Mouse (Mus musculus) skeletal muscle tissue, adult 2 months (tissue): ENCODE results near the gene Sox30.

Experiments
- DNase-seq: peaks from one replicate; pipeline ENCODE4 v3.0.0-alpha.2; 2012; ENCODE audit warnings: low read depth, low spot score

The Sox30 gene

DNA sequence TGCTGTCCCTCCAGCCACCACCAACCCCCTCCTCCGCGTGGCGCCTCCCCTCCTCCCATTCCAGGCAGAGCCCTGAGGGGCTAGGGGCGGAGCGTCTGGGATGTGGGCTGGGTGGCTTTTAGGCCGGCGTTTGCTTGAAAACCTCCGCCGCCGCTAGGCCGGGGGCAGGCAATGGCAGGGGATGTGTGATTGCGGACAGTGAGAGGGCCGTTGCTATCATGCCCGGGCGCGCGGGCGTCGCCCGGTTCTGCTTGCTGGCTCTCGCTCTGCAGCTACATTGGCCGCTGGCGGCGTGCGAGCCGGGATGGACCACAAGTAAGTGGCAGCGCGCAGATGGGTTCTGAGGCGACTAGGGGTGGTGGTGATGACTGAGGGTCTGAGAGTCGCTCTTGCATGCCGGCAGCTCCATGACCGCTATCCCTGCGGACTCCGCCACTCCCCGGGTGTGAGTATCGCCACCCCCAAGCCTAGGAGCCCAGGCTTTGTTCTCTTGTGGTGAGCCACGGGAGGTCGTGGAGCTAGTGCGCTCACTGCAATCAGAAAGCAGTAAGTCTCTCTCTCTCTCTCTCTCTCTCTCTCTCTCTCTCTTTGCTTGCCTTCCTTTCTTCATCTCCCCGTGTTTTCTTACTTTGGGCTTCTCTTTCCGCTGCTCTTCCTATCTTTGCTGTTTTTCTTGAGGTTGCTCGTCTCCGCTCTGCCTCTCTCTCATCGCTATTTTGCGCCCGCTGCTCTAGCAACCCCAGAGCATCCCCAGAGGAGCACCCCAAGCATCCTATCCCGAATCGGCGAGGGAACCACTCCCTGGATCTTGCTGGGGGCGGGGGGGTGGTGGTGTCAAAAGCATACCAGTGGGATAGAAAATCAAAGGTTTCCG, 76.0 kb downstream of the Sox30 start, which contains the start of gene Adam19:
Adam19 (plus strand) TSS at position 97 of the 874 bp plus-strand sequence.
- DNase-seq, result no peak

DNA sequence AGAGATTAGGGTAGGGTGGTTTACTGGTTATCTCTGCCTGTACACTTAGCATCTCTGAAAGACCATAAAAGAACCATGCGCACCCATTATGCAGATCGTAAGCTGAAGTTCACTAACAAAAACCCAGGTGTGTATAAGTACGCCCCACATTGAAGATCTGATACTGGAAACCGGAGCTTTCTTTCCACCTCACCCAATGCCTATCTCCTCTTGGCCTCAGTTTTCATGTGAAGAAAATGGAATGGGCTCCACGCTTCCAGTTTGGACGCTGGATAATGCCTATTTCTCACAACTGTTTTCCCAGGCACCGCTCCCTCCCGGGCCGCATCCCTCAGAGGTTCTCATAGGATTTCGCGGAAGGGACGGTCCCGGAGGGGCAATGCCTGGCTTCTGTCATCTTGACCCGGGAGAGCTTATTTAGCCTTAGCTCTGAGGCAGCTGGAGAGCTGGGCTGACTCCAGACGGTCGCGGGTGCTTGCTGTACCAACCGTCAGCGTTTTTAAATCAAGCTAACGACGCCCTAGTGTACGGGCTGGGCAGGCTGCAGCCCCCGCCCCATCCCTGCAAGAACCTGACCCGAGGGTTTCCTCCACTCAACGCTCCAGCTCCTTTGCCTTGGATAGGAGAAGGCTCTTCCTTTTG, 76.8 kb downstream of the Sox30 start:
- DNase-seq, result no peak

- no peak for DNase-seq
Observed at GRCm38 (mm10) chr11:46058011-46058410, 77.9 kb downstream of the Sox30 start.

GRCm38 (mm10) chr11:46058916-46059315, 78.8 kb downstream of the Sox30 start:
- DNase-seq, result no peak

- no peak for DNase-seq
Observed at GRCm38 (mm10) chr11:46059887-46060650, 80.0 kb downstream of the Sox30 start.

GRCm38 (mm10) chr11:46060651-46061020, 80.5 kb downstream of the Sox30 start:
- DNase-seq, result no peak

DNA sequence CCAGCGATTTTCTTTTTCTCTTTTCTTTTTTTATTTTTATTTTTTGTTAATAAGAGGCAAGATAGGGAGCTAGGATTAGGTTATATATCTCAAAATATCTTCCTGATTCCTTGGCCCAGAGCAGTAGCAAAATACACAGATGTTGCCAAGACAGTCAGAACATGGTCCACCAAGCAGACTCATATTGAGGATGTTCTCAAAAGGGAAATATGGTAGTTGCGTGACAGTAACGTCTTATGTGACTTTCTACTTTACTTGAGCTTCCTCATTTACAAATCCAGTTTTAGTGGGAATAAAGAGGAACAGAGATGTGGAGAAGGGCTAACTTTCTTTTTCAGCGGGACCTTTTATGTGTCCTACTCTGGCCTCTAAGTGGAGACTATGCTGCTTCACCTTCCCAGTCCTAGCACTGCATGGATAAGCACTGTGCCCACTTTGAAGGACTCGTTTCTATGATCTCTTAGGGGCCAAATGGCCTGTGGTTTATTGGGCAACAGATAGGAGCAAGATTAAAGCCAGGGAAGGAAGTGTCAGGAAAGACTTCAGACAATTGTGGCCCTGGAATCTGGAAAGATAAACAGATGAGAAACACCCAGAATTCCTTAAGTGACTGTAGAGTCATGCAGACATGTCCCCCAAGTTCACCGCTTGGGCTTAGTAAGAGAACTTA, 81.8 kb downstream of the Sox30 start:
- no peak for DNase-seq

DNA sequence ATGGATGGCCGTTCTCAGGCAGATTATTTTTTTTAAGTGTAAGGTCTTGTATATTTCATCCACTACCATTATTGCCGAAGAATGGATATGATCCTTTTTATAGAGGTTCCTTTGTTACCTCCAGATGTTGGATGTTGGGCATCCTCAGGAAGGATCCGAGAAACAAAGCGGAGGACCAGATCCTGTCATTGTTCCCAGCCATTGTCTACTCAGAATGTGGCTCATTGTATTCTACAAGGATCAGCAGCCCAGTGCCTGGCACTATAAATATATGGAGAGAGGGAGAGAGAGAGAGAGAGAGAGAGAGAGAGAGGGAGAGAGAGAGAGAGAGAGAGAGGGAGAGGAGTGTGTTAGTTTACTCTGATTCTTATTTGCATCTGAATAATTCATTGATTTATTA, 82.5 kb downstream of the Sox30 start:
- no peak for DNase-seq

- DNase-seq, result no peak
Observed at GRCm38 (mm10) chr11:46062993-46063731, 83.1 kb downstream of the Sox30 start.

- DNase-seq, result no peak
Observed at GRCm38 (mm10) chr11:46064767-46065166, 84.7 kb downstream of the Sox30 start.

DNA sequence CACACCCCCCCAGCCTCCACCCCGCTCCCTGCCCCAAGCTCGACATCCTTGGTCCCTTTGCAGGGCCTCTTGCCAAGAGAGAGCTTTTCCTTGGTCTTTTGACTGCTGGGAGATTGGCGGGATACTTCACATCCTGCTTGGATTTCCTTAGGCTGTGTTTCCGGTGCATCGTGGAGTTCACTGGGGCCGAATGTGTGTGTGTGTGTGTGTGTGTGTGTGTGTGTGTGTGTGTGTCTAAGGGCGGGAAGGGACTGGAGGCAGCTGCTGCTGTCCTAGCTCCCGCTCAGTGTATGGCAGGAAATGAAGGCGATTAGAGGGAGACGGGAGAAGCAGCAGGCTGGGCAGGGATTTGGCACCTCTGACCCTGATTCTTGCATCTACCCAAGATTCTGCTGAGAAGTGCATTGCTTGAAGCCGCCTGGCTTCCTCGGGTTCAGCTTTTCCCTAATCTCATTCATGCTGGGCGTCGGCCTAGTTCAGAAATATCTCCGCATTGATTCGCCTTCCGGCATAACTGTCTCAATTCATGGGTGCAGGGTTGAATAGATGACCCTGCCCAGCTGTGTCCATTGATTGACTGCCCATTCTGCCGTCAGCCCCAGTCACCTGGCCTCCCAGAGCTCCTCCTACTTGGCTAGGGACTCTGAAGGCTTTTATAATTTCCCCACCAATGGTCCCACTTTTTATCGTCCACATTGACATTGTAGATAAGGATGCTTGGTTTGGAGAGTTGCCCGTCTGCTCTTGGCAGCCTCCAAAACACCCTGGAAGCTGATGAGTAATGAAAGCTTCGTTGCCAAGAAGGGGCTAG, 85.3 kb downstream of the Sox30 start:
- no peak for DNase-seq
